Mouse (Mus musculus): ENCODE data around the gene Tmem213. TPM values are rescaled to one million over a fixed set of nuclear protein-coding genes. Genes with fewer than 3 reads are reported as not detected.

The Tmem213 gene
- polyA plus RNA-seq, 1 experiment from 2014 or later, result 0.31 TPM

GRCm38 (mm10) chr6:38134806-38135559 lies 25.9 kb downstream of the Tmem213 start:
- ATAC-seq (replicated peaks; ENCODE audit: low FRiP score, low TSS enrichment, low read depth) (no peak; the same call in 1 of the 2 replicates), DNase-seq (ENCODE audit: low spot score) (no peak)
- 86% methylated on average over 8 of the region's 8 CpGs for WGBS
- Histone ChIP-seq H3K4me2 (ENCODE audit: low read length) (no peak overlapping the region), H3K9ac (ENCODE audit: low read length) (no peak overlapping the region), H3K27me3 (replicated peaks; ENCODE audit: control insufficient read depth, insufficient read depth, low read length) (no peaks in the 10 kb centered on the region), H3K27ac (ENCODE audit: low read depth) (no peak overlapping the region), H3K4me3 (ENCODE audit: low read depth, low read length) (no peak overlapping the region), H3K36me3 (ENCODE audit: control insufficient read depth, insufficient read depth, low read length) (peaks cover 37% of the 10 kb centered on the region), H3K9me3 (ENCODE audit: control insufficient read depth, low read length) (no peaks in the 10 kb centered on the region), H3K4me1 (replicated peaks; ENCODE audit: control insufficient read depth, insufficient read depth, low read length) (no peaks in the 10 kb centered on the region)

GRCm38 (mm10) chr6:38139086-38139485 lies 30.0 kb downstream of the Tmem213 start:
- Histone ChIP-seq H3K4me2 (ENCODE audit: low read length) (no peak overlapping the region), H3K9ac (ENCODE audit: low read length) (no peak overlapping the region), H3K36me3 (ENCODE audit: control insufficient read depth, insufficient read depth, low read length) (peaks cover 29% of the 10 kb centered on the region), H3K9me3 (ENCODE audit: control insufficient read depth, low read length) (no peaks in the 10 kb centered on the region), H3K4me1 (replicated peaks; ENCODE audit: control insufficient read depth, insufficient read depth, low read length) (no peaks in the 10 kb centered on the region), H3K4me3 (ENCODE audit: low read depth, low read length) (no peak overlapping the region), H3K27me3 (replicated peaks; ENCODE audit: control insufficient read depth, insufficient read depth, low read length) (no peaks in the 10 kb centered on the region), H3K27ac (ENCODE audit: low read depth) (no peak overlapping the region)
- ATAC-seq (replicated peaks; ENCODE audit: low FRiP score, low TSS enrichment, low read depth) (no peak), DNase-seq (ENCODE audit: low spot score) (no peak)
- 83% methylated on average over 3 of the region's 3 CpGs for WGBS

GRCm38 (mm10) chr6:38140402-38140801 lies 31.3 kb downstream of the Tmem213 start:
- no peak for ATAC-seq (replicated peaks; ENCODE audit: low FRiP score, low TSS enrichment, low read depth)
- no peaks in the 10 kb centered on the region for H3K9me3 ChIP-seq (ENCODE audit: control insufficient read depth, low read length)
- no peak overlapping the region for H3K27ac ChIP-seq (ENCODE audit: low read depth)
- peaks cover 7% of the 10 kb centered on the region; the same call in 1 of the 2 replicates for H3K4me1 ChIP-seq (replicated peaks; ENCODE audit: control insufficient read depth, insufficient read depth, low read length)
- DNase-seq (ENCODE audit: low spot score), result no peak
- H3K27me3 ChIP-seq (replicated peaks; ENCODE audit: control insufficient read depth, insufficient read depth, low read length), result no peaks in the 10 kb centered on the region
- 89% methylated on average over 9 of the region's 9 CpGs for WGBS
- H3K4me3 ChIP-seq (ENCODE audit: low read depth, low read length), result no peak overlapping the region
- no peak overlapping the region for H3K9ac ChIP-seq (ENCODE audit: low read length)
- peaks cover 18% of the 10 kb centered on the region for H3K36me3 ChIP-seq (ENCODE audit: control insufficient read depth, insufficient read depth, low read length)
- H3K4me2 ChIP-seq (ENCODE audit: low read length), result no peak overlapping the region

DNA sequence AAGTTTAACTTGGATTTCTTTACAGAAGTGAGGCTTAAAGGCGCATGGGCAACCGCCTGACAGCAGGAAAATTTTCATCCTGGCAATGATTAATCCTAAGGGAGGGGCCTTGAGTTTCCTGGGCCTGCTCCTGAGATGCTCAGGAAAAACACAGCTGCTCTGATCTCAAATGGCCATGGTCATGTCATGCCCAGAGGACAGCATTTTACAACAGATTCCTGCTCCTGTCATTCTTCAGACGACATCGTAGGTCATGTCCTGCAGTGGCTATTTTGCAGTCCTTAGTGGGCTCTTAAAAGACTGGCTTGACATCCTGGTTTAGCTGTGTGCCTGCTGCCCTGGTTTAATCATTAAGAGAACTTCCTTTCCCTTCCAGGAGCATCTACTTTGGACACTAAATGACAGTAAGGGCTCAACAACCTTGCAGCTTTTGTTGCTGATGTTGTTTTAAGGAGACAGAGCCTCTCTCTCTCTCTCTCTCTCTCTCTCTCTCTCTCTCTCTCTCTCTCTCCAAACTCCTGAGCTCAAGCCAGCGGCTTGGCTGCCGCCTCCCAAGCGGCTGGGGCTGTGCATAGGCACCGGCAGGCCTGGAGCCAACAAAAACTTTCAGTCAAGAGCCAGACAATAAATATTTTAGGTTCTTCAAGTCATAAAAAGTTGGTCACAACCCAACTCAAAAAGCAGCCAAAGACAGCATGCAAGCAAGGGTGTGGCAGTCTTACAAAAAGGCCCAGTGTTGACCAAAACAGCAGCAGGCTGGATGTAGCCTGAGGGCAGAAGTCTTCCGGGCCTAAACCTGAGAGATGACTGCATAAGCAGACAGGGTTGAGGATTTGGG lies 35.3 kb downstream of the Tmem213 start:
- 0 out of 2 replicates have a peak overlapping the region, but pooled peaks have one; percentile 25 for H3K27ac ChIP-seq (ENCODE audit: low read depth)
- H3K4me1 ChIP-seq (replicated peaks; ENCODE audit: control insufficient read depth, insufficient read depth, low read length), result peaks cover 9% of the 10 kb centered on the region; the same call in 1 of the 2 replicates
- H3K9me3 ChIP-seq (ENCODE audit: control insufficient read depth, low read length), result no peaks in the 10 kb centered on the region
- no peak for ATAC-seq (replicated peaks; ENCODE audit: low FRiP score, low TSS enrichment, low read depth)
- H3K4me2 ChIP-seq (ENCODE audit: low read length), result no peak overlapping the region
- H3K4me3 ChIP-seq (ENCODE audit: low read depth, low read length), result no peak overlapping the region
- peaks cover 26% of the 10 kb centered on the region for H3K36me3 ChIP-seq (ENCODE audit: control insufficient read depth, insufficient read depth, low read length)
- 52% methylated on average over 9 of the region's 9 CpGs for WGBS
- H3K27me3 ChIP-seq (replicated peaks; ENCODE audit: control insufficient read depth, insufficient read depth, low read length), result no peaks in the 10 kb centered on the region
- no peak overlapping the region for H3K9ac ChIP-seq (ENCODE audit: low read length)
- peak; percentile 67 for DNase-seq (ENCODE audit: low spot score)

- Histone ChIP-seq H3K4me1 (replicated peaks; ENCODE audit: control insufficient read depth, insufficient read depth, low read length) (peaks cover 9% of the 10 kb centered on the region; the same call in 1 of the 2 replicates), H3K36me3 (ENCODE audit: control insufficient read depth, insufficient read depth, low read length) (peaks cover 28% of the 10 kb centered on the region), H3K4me2 (ENCODE audit: low read length) (no peak overlapping the region), H3K9me3 (ENCODE audit: control insufficient read depth, low read length) (no peaks in the 10 kb centered on the region), H3K27ac (ENCODE audit: low read depth) (peak overlapping the region; percentile 38; the same call in 1 of the 2 replicates), H3K4me3 (ENCODE audit: low read depth, low read length) (no peak overlapping the region), H3K9ac (ENCODE audit: low read length) (no peak overlapping the region), H3K27me3 (replicated peaks; ENCODE audit: control insufficient read depth, insufficient read depth, low read length) (no peaks in the 10 kb centered on the region)
- 62% methylated on average over 8 of the region's 8 CpGs for WGBS
- ATAC-seq (replicated peaks; ENCODE audit: low FRiP score, low TSS enrichment, low read depth) (no peak), DNase-seq (ENCODE audit: low spot score) (no peak)
Observed at GRCm38 (mm10) chr6:38145463-38146065, 36.5 kb downstream of the Tmem213 start.

- peaks cover 9% of the 10 kb centered on the region; the same call in 1 of the 2 replicates for H3K4me1 ChIP-seq (replicated peaks; ENCODE audit: control insufficient read depth, insufficient read depth, low read length)
- DNase-seq (ENCODE audit: low spot score) (no peak), ATAC-seq (replicated peaks; ENCODE audit: low FRiP score, low TSS enrichment, low read depth) (no peak)
- no peak overlapping the region for H3K9ac ChIP-seq (ENCODE audit: low read length)
- no peaks in the 10 kb centered on the region for H3K27me3 ChIP-seq (replicated peaks; ENCODE audit: control insufficient read depth, insufficient read depth, low read length)
- peaks cover 28% of the 10 kb centered on the region for H3K36me3 ChIP-seq (ENCODE audit: control insufficient read depth, insufficient read depth, low read length)
- H3K27ac ChIP-seq (ENCODE audit: low read depth), result no peak overlapping the region
- no peaks in the 10 kb centered on the region for H3K9me3 ChIP-seq (ENCODE audit: control insufficient read depth, low read length)
- 91% methylated on average over 5 of the region's 5 CpGs for WGBS
- H3K4me3 ChIP-seq (ENCODE audit: low read depth, low read length), result no peak overlapping the region
- no peak overlapping the region for H3K4me2 ChIP-seq (ENCODE audit: low read length)
Observed at GRCm38 (mm10) chr6:38147301-38147700, 38.2 kb downstream of the Tmem213 start.

DNA sequence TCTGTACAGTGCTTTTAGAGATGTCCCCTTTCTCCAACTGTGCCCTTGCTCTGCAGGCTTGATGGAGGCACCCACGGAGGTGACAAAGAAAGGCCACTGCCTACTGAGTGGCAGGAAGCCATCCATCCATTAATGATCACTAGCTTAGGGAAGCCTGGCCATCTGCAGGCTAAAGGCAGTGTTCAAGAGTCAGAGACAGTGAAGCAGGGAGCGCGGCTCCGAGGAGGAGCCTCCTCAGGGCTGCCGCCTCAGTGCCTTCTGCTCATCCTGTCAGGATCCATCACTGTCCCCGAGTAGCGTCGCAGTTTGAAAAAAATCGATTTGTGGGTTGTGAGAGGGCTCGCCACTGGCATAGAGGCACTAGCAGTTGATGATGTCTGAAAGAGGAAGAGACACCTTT lies 39.6 kb downstream of the Tmem213 start:
- DNase-seq (ENCODE audit: low spot score) (no peak), ATAC-seq (replicated peaks; ENCODE audit: low FRiP score, low TSS enrichment, low read depth) (no peak)
- WGBS, result 84% methylated on average over 10 of the region's 10 CpGs
- H3K9ac ChIP-seq (ENCODE audit: low read length), result no peak overlapping the region
- no peaks in the 10 kb centered on the region for H3K9me3 ChIP-seq (ENCODE audit: control insufficient read depth, low read length)
- H3K27me3 ChIP-seq (replicated peaks; ENCODE audit: control insufficient read depth, insufficient read depth, low read length), result no peaks in the 10 kb centered on the region
- peaks cover 28% of the 10 kb centered on the region for H3K36me3 ChIP-seq (ENCODE audit: control insufficient read depth, insufficient read depth, low read length)
- no peak overlapping the region for H3K4me2 ChIP-seq (ENCODE audit: low read length)
- no peak overlapping the region for H3K4me3 ChIP-seq (ENCODE audit: low read depth, low read length)
- peaks cover 9% of the 10 kb centered on the region; the same call in 1 of the 2 replicates for H3K4me1 ChIP-seq (replicated peaks; ENCODE audit: control insufficient read depth, insufficient read depth, low read length)
- no peak overlapping the region for H3K27ac ChIP-seq (ENCODE audit: low read depth)

GRCm38 (mm10) chr6:38149483-38149882 lies 40.4 kb downstream of the Tmem213 start:
- Histone ChIP-seq H3K27ac (ENCODE audit: low read depth) (no peak overlapping the region), H3K4me1 (replicated peaks; ENCODE audit: control insufficient read depth, insufficient read depth, low read length) (peaks cover 9% of the 10 kb centered on the region; the same call in 1 of the 2 replicates), H3K36me3 (ENCODE audit: control insufficient read depth, insufficient read depth, low read length) (peaks cover 28% of the 10 kb centered on the region), H3K9me3 (ENCODE audit: control insufficient read depth, low read length) (no peaks in the 10 kb centered on the region), H3K4me2 (ENCODE audit: low read length) (no peak overlapping the region), H3K27me3 (replicated peaks; ENCODE audit: control insufficient read depth, insufficient read depth, low read length) (no peaks in the 10 kb centered on the region), H3K9ac (ENCODE audit: low read length) (no peak overlapping the region), H3K4me3 (ENCODE audit: low read depth, low read length) (no peak overlapping the region)
- DNase-seq (ENCODE audit: low spot score) (no peak), ATAC-seq (replicated peaks; ENCODE audit: low FRiP score, low TSS enrichment, low read depth) (no peak)
- 91% methylated on average over 19 of the region's 19 CpGs for WGBS

Data from intestine, embryonic 14.5 days (tissue).